Mouse (Mus musculus) left cerebral cortex, adult 8-10 months (tissue): ENCODE measurements at regions not wholly inside any gene's neighbourhood (a gene's known extent, or its start where the extent isn't known, plus 50 kb on each side); places are given as distances from the start of the nearest gene placed in this dataset.

Source experiments
- DNase-seq, 2 experiments: peaks; one replicate each; pipeline ENCODE4 v3.0.0; 2022; ENCODE audit warnings: low spot score in 2 of 2

DNA sequence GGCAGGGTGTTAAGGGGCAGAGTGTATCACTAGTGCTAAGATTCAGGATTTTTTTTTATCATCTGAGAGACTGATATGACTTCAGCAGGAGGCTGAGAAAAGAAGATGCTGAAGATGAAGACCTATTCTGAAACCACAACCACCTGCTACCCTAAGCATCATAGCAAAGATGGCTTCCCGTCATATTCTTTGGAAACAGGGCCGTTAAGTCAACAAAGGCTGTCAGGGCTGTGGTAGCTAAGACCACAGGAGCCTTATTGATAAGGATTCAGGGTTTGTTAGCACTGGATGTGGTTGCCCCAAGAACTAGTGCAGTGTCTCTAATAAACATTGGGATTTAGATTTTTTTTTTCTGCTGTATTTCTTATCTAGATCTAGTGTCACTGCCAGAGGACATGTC, 56.7 kb upstream of the Rasgrp1 start:
- no peak for DNase-seq

DNA sequence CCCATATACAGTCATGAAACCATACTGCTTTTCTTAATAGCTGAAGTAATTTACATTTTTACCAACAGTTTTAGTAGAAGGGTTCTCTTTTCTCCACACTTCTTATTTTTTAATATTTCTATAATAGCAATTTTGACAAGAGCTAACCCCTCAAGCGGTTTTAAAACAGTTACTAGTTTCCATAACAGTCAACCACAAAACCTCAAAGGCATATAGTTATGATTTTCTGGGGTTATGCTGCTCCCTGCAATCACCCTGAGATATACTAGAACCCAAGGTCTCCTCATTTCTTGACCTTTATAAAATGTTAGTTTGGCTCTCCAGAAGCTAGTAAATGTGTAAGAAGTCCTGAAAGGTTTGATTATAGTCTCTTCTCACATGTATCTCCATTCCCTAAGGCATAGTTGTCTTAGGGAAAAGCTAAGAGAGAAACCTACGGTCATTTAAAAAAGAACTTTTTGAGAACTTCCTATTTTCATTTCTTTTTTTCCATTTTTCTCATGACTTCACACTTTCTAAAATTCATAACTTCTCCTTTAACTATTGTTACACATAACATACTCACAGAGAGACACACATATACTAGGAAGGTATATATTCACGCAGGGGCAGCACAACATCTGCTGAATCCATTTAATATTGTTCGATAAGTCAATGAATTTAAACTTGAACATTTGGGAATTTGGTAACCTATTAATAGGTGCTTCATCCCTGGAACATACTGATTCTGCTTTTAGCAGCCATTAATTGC, 60.8 kb upstream of the Rasgrp1 start:
- no peak for DNase-seq

DNA sequence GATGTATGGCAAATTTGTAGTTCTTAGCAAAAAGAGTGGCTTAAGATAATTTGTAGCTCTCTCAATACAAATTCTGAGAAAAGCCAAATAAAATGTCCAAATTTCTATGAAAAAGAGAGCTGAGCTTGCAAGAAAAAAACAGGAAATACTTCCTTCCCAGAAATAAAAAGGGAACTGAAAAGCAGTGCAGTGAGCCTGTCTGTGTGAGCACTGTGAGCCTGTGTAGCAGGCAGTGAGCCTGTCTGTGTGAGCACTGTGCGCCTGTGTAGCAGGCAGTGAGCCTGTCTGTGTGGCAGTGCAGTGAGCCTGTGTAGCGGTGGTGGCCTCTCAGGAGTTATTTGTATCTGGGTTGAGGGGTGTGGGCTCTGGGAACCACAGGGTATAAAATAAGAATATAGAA, 62.7 kb upstream of the Rasgrp1 start:
- no peak for DNase-seq

DNA sequence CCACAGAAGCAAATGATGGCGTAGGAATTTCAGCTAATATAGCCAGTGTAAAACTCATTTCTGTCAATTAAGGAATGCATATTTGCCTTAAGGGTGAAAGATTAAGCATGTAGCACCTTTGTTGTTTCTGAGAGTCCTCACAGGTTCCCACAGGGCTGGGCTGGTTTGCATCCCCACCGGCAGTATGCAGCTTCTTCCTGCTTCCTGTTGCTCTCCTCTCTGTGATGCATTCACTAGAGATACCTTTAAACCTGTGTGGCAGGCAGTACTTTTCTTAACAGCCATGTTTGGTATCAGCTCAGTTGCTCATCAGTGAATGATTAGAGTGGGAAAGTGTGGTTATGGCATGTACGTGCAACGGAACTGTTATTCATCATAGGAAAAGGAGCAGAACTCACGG, 65.4 kb upstream of the Rasgrp1 start:
- DNase-seq = no peak

DNA sequence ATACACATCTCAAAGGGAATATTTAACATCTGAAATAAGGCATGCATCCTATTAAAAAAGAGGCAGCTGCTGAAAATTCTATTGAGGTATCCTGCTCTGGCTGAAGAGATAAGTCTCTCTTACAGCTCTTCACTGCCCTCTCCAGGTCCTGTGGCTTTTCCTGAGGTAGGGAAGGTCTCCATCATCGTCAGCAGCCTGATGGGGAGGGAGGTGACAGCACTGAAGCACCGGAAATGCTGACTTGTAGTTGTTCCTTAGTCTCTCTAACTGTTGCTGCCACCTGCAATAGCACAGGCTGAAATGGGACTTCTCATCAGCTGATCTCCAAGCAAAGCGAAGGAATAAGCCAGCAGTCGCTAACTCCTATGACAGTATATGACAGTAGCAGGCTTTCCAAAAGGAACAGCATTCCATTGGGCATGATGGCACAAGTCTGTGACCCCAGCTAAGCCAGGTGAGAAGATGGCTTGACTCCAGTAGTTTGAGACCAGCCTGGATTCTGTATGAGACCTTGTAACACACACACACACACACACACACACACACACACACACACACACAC, 69.3 kb upstream of the Rasgrp1 start:
- peak; percentile 7 to 25 for DNase-seq

DNA sequence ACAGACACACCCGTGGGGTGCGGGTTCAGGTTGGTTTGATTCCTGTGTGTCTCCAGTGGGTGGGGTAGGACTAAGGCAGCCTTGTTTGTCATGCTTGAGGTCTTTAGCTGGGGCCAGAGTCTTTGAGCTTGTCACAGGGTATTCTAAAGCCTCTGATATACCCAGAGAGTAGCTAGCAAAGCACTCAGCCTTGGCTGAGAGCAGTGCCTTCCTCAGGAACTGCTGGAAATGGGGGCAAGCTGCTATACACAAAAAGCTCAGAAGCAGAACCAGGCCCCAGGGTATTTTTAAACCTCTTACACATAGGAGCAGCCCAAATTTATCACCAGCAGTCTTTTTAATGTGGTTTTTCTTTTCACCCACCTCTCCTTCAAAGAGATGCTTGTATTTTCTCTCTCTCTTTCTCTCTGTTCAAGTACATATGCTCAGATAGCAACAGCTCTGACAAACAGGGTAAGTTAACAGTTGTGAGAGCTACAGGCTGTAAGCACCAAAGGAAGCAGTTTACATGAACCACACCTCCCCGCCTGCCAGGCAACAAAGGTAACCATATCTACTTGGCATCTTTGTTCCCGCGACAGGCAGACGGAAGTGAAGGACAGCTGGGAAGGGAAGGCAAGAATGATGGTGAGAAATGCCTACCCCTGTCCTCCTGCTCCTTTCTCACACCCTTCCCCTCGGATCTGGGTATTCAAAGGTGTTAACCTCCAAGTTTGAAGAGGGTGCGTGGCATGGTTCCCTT, 74.6 kb upstream of the Rasgrp1 start:
- DNase-seq = peak; percentile 11 to 45

DNA sequence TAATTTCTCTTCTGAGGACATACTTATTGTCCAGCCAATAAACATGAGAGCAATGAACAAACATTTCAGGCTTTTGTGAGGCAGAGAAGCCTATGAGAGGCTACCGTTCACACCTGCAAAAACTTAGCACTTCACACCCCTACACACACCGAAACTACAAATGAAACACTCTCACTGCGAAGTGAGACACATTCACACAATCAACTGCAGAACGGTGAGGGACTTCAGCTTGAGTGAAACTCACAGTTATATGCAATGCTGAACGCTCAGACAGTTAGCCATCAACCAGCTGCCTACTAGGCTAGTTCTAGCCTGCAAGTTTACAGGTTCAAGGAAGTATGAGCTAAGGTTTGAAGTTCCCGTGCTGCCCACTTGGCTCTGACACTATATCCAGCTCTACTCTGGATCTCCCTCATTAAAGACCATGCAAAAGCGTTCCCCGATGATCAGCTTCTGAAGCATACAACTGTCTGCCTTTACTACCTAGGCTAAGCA, 75.4 kb upstream of the Rasgrp1 start:
- no peak for DNase-seq

DNA sequence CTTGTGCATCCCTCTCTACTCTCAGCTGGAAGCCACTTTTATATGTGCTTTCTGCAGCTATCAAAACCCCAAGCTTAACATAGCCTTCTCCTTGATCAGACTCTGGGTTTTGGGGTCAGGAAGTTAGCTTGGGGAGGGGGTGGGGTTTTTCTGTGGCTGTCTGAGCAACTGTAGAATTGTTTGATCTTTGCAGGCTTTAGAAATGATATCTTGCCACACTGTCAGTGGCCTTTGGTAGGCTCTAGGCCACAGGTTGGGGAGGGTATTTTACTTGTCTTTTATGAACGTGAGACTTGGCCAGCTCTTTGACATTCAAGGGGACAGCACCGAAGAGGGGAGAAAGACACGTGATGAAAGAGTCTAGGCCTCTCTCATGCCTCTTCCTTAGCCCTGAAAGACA, 75.9 kb upstream of the Rasgrp1 start:
- DNase-seq = no peak

DNA sequence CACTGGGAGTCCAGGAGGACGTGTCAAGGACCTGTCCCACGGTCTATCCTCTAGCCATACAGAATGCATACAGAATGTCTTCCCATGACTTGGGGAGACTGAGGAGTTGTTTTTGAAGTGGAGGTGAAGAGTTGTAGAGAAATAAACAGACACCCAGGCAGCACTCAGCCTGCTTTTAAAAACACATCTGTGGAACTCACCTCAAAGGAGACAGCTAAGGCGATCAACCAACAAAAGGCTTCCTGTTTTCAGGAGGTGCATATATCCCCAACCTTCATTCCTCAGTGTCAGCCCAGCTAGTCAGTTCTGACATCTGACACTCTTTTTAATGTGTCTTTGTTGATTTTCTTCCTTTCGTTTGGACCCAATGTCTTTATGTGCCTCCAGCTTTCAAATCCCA, 78.6 kb upstream of the Rasgrp1 start:
- DNase-seq = no peak

DNA sequence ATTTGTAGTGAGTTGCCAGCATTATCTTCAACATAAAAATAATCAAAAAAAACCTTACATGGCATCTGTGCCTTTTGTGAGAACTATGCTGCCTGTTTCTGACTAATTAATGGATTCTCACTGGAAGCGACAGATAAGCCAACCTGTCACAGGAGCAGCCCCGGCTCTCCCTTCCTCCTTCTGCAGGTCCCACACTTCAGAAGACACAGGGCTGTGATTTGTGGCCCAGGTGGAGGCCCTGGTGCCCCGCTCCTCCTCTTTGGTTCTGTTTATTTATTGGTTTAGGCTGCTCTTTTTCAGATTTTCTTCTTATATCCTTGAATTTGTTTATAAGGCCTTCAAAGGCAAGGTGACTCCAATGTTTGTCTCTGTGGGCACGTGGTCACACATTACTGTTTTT, 80.0 kb upstream of the Rasgrp1 start:
- no peak for DNase-seq

DNA sequence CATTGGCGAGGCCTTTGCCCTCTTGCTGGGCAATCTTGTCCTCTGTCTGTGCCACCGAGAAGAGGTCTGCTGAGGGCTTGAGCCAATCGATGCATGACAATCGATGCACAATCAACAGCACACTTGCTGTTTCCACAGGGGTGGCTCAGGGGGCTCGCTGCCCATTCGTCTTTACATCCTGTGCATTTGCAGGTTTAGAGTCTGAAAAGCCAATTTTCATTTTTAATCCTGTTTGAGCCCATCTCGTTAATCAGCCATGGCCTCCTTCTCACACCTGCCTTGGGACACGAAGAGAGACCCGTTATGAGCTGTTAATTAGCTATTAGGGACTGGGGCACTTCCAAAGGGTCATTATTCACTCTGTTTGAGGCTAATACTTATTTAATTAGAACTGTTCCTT, 86.4 kb upstream of the Rasgrp1 start:
- no peak for DNase-seq

DNA sequence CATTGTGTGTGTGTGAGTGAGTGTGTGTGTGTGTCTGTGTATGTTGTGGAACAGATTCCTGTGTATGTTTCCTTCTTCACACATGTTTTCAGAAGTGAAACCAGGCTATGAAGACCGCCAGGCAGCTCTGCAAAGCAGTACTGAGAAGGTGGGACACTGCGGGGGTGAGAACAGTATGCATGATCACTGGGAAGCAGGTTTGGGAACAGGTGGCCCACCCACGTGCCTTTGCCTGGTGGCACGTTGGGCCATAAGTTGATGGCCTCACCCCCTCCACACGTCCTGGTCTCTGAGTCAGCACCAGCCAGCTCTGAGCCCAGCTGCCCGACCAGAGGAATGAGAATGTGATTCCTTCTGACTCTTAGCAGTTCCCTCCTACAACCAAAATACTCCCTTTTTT, 89.2 kb upstream of the Rasgrp1 start:
- DNase-seq = peak; percentile 36 to 94

DNA sequence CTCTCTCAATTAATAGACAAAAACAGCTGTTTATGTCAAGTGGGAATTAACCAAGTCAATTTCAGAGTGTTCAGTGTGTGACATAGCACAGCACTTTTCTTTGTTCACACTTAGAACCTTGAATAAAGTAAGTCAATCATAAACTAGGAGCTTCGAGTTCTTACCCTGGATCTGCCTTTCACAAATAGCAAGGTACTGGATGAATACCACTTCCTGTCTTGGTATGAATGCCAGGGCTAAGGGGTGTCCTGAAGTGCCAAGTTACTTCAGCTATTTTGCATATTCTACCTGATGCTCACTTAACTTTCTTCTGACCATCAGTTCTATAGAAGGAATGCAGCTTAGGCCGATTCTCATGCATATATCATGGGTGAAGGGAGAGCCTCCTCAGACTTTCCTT, 90.1 kb upstream of the Rasgrp1 start:
- DNase-seq = no peak

DNA sequence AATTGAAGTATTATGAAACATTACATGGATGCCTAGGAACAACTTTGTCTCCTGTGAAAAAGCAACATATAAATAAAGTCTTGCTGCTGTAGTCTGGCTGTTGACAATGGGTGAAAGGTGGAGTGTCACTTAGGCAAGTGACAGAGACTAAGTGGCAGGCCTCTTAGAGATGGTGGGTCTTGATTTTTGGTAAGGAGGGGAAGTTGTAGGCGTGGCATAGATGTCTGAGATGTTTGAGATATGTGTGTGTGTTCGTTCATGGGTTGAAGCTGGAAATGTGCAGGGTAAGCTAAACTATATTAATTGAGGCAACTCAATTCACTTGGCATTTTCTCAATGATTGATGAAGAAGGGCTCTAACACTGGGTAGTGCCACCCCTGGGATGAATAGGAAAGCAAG, 90.7 kb upstream of the Rasgrp1 start:
- DNase-seq = no peak

DNA sequence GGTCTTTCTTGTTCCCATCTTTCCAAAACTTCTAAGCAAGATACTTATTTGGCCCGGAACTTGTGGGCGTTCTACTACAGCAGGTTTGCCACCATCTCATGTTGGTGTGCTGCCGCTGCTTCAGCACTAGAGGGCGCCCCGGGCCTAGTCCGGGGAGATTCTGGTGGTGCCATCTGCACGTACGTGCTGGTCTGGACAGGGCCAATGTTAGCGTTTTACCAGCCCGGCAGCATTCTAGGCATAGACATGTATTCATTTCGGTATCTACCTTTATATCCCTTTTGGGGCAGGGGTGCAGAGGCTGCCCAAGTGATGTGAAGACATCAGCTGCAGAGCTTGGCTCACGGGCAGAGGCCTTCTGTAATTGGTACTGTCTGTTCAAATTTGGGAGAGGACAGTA, 95.3 kb upstream of the Rasgrp1 start:
- DNase-seq = no peak

DNA sequence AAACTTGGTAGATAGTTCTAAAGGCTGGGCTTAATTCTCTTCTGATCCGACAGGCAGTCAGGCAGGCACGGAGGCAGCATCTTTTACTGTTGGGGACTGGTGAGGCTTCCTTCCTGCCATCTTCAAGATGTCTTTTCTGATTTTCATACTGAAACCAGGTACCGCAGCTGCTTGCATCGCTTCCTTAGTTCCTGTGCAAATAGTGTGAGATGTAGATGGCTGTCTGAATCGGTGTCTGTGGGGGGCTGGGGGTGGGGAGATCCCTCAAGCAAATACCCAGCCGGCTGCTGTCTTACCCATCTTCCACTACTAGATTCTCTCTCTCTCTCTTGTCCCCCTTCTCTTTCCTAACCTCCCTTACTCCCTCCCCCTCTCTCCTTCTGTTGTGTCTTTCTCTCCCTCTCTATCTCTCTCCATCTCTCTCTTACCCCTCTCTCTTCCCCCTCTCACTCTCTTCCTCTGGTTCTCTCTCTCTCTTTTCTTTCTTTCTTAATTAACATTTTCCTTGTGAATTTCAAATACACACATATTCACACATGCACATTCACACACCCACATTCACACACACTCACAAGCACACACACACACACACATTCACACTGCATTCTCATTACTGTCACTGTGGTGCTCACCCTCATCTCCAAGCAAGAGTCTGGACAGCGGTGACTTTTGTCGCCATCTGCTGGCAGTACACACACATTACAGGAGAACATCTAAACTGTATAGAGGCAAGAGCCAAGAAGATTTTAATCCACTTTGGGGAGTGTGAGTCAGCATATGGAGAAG, 96.0 kb upstream of the Rasgrp1 start:
- DNase-seq = peak; percentile 70 to 84

DNA sequence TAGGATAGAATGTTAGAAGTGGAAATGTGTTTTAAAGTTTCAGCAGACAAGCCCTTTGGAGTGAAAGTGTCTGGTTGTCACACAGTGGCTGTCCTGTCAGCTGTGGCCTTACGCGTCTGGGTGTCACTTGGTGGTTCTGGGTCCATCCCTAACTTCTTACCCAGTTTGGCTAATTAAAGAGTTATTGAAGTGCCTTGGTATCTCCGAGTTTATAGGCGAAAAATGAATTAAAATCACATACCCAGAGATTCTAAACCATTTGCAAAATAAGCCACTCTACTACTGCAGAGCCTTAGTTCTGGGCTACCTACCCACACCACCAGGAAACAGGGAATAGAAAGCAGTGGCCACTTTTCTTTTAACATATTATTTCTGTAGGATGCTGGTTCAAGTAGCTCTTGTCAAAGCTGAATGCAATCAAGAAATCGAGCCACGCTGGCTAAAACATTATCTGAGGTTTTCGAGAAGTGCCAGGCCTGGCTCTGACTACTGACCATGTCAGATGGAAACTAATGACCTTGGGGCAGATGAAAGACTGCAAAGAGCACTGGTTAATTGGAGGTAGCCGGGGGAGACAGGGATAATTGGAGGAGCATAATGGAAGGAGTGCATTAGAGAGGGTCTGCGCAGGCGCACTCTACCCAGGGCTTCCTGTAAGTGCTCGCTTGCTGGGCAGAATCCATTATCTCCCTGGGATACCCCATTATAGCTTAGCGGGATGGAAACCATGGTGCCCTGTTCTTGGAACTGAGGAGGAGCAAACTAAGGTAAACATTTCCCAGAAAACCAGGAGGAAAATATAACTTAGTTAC, 96.8 kb upstream of the Rasgrp1 start:
- DNase-seq = peak in 1 of 2 experiments; percentile 28

DNA sequence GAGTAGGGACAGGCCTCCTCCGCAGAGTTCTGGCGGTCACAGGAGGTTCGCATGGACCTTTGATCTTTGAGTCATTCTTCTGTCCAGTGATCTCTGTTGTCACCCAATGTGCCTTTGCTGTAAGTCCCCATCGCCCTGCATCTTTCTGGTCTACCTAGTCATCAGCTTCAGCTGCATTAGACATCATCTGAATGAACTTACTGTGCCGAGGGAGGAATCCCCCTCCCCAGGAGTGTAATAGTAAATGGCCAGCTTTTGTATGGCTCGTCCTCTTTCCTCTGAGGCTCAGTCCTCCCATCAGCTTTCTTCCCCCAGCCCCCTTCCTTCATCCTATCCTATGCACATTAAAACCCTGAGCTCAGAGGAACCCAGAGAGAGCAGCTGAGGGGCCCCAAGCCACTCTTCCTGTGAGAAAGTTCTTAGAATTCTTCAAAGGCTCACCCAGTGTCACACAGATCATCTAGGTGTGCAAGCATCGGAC, 98.0 kb upstream of the Rasgrp1 start:
- DNase-seq = no peak

DNA sequence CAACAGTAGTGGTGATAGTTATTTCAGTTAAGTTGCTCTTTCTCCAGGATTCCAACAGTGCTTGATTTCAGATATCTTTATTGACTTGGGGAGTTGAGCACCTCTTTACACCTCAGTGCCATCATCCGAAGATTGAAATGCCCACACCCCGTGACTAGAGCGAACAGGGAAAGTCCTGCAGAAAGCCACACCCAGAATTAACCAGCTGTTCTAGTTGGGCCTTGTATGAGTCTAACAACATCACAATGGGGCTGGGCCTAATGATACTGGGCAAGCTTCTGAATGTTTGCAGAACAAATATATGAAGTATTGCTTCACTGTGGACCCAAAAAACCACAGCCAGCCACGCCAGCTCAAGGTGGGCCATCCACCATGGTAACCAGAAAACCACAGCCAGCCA, 100.1 kb upstream of the Rasgrp1 start:
- DNase-seq = no peak

DNA sequence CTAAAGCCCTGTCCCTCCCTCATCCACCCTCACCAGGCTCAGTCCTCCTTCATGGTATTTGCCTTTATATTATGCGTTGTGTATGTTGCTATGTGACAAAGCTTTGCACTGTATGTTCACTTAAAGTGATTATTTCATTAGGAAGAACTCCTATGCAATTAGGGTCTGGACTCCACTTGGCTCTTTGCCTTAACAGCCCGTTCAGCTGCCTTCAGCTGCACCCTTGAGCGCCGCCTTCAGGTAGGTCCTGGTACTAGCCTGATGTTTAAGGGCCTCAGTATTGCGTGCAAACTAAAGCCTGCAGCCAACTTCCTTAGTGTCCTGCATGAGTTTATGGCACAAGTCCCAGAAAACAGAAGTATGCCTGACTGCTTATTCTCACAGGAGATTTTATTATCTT, 101.9 kb upstream of the Rasgrp1 start:
- no peak for DNase-seq

DNA sequence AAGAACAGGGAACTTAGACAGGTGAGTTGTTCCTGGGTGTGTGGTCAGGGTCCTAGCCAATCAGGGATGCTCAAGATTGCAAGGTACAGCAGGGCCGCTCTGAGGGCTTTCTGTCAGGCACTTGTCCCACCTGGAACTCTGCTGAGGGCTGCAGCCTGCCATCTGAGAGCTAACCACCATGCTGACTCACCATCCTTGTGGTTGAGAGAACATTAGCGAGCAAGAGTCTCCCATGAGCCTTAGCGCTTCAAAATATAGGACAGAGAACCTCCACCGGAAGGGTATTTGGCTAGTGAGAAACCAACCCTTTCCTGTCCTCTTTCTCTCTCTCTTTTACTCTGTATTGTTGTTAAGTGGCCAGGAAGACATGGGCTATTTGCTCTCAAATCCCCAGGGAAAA, 104.1 kb upstream of the Rasgrp1 start:
- no peak for DNase-seq
